8 mouse cellular contexts compared by ENCODE assay signal in genomic region chr5:115373441-115374203, GRCm38 (mm10). TPM values are rescaled to one million over a fixed set of nuclear protein-coding genes. Genes with fewer than 3 reads are reported as not detected.
DNase-seq lines count a peak whose midpoint lies in the region; ATAC-seq and TF ChIP-seq lines count a peak whose summit lies in the region.

No protein-coding gene starts in this region.

- H3K27ac ChIP-seq in heart, embryonic 13.5 days (replicated peaks): peak overlapping the region; percentile 58
- H3K27ac ChIP-seq in ES-E14 (ENCODE audit: insufficient read depth, low read depth, low read length, poor library complexity, severe bottlenecking): peak overlapping the region; percentile 61; the same call in 1 of the 2 replicates
- H3K27ac ChIP-seq in hindbrain, embryonic 11.5 days (ENCODE audit: low read depth, low read length): peak overlapping the region; percentile 86
- H3K27ac ChIP-seq in midbrain, embryonic 16.5 days (ENCODE audit: low read length): peak overlapping the region; percentile 54; the same call in 1 of the 2 replicates

- H3K4me2 ChIP-seq in heart, embryonic 13.5 days: peak overlapping the region; percentile 77
- H3K4me2 ChIP-seq in hindbrain, embryonic 11.5 days (replicated peaks; ENCODE audit: low read depth, low read length): peak overlapping the region; percentile 35
- H3K4me2 ChIP-seq in midbrain, embryonic 16.5 days (ENCODE audit: low read length): peak overlapping the region; percentile 63

- no peak for ATAC-seq in heart, embryonic 13.5 days (ENCODE audit: extremely low read depth, insufficient number of reproducible peaks, low FRiP score, low TSS enrichment)
- ATAC-seq in hindbrain, embryonic 11.5 days (ENCODE audit: low FRiP score): peak; percentile 90
- peak; percentile 66 for ATAC-seq in midbrain, embryonic 16.5 days
- ATAC-seq in monocyte, adult 5-6 weeks (replicated peaks; ENCODE audit: insufficient number of reproducible peaks, low FRiP score, low TSS enrichment, poor library complexity, severe bottlenecking): no peak

- H3K27me3 ChIP-seq in heart, embryonic 13.5 days (replicated peaks): peaks cover 23% of the 10 kb centered on the region; the same call in 1 of the 2 replicates
- no peaks in the 10 kb centered on the region for H3K27me3 ChIP-seq in hindbrain, embryonic 11.5 days (ENCODE audit: control insufficient read depth, insufficient read depth, low read length)
- no peaks in the 10 kb centered on the region for H3K27me3 ChIP-seq in midbrain, embryonic 16.5 days (ENCODE audit: control insufficient read depth, insufficient read depth, low read depth, low read length)

- WGBS in heart, embryonic 13.5 days: 19% methylated on average over 26 of the region's 26 CpGs
- WGBS in hindbrain, embryonic 11.5 days: 6% methylated on average over 26 of the region's 26 CpGs
- WGBS in midbrain, embryonic 16.5 days: 7% methylated on average over 26 of the region's 26 CpGs

- H3K9me3 ChIP-seq in heart, embryonic 13.5 days: no peaks in the 10 kb centered on the region
- H3K9me3 ChIP-seq in ES-E14 (ENCODE audit: control insufficient read depth, insufficient read depth, low read depth, low read length): no peaks in the 10 kb centered on the region
- H3K9me3 ChIP-seq in hindbrain, embryonic 11.5 days (ENCODE audit: control insufficient read depth, low read length): no peaks in the 10 kb centered on the region
- H3K9me3 ChIP-seq in midbrain, embryonic 16.5 days (replicated peaks; ENCODE audit: control insufficient read depth, low read length, poor library complexity, severe bottlenecking): no peaks in the 10 kb centered on the region

- DNase-seq in heart, adult 9 months (ENCODE audit: low spot score in 2 of 2): no peak
- peak; percentile 60 for DNase-seq in ES-E14 (ENCODE audit: low read depth, low spot score)
- peak; percentile 84 for DNase-seq in hindbrain, embryonic 11.5 days (ENCODE audit: low spot score)
- DNase-seq in c-Kit-positive CD71-positive TER-119-positive erythroid progenitor cells, embryonic 14.5 days (ENCODE audit: low spot score): no peak
- no peak for DNase-seq in thymus, postnatal 10 days (ENCODE audit: low spot score in 2 of 2)

- no peaks in the 10 kb centered on the region for H3K36me3 ChIP-seq in heart, embryonic 13.5 days
- H3K36me3 ChIP-seq in ES-E14 (ENCODE audit: control insufficient read depth, insufficient read depth, low read length, poor library complexity, severe bottlenecking): no peaks in the 10 kb centered on the region
- H3K36me3 ChIP-seq in hindbrain, embryonic 11.5 days (ENCODE audit: control insufficient read depth, insufficient read depth, low read length): no peaks in the 10 kb centered on the region
- no peaks in the 10 kb centered on the region for H3K36me3 ChIP-seq in midbrain, embryonic 16.5 days (ENCODE audit: control insufficient read depth, insufficient read depth, low read length)

- H3K9ac ChIP-seq in heart, embryonic 13.5 days: peak overlapping the region; percentile 83
- no peak overlapping the region; the same call in 1 of the 2 replicates for H3K9ac ChIP-seq in ES-E14 (ENCODE audit: insufficient read depth, low read depth, low read length, poor library complexity, severe bottlenecking)
- H3K9ac ChIP-seq in hindbrain, embryonic 11.5 days (ENCODE audit: low read depth, low read length): peak overlapping the region; percentile 36
- peak overlapping the region; percentile 57 for H3K9ac ChIP-seq in midbrain, embryonic 16.5 days (ENCODE audit: low read depth, low read length)

- peak overlapping the region; percentile 48 for H3K4me3 ChIP-seq in heart, embryonic 13.5 days
- peak overlapping the region; percentile 15 to 28; a peak in 2 of 4 replicates for H3K4me3 ChIP-seq in ES-E14 (ENCODE audit: insufficient read depth in 1 of 2, low read depth in 1 of 2, low read length in 2 of 2, poor library complexity in 1 of 2, severe bottlenecking in 1 of 2)
- peak overlapping the region; percentile 20; the same call in 1 of the 2 replicates for H3K4me3 ChIP-seq in hindbrain, embryonic 11.5 days (ENCODE audit: low read depth, low read length)
- H3K4me3 ChIP-seq in midbrain, embryonic 16.5 days (ENCODE audit: low read depth, low read length): peak overlapping the region; percentile 34

- peaks cover 9% of the 10 kb centered on the region; the same call in 1 of the 2 replicates for H3K4me1 ChIP-seq in heart, embryonic 13.5 days
- H3K4me1 ChIP-seq in ES-E14 (ENCODE audit: control insufficient read depth in 2 of 2, insufficient read depth in 2 of 2, low read length in 2 of 2, poor library complexity in 1 of 2): peaks cover 3 to 12% of the 10 kb centered on the region in 2 experiments; a peak in 3 of 4 replicates
- H3K4me1 ChIP-seq in hindbrain, embryonic 11.5 days (replicated peaks; ENCODE audit: control insufficient read depth, insufficient read depth, low read length): no peaks in the 10 kb centered on the region; the same call in 1 of the 2 replicates
- H3K4me1 ChIP-seq in midbrain, embryonic 16.5 days (ENCODE audit: control insufficient read depth, insufficient read depth, low read length): 0 out of 2 replicates have a peak, but pooled peaks cover 2% of the 10 kb centered on the region

- in situ Hi-C loops in ES-E14 (cut with MboI; ENCODE audit: low sequenced_read_pairs in 2 of 2, unreplicated experiment in 2 of 2): no loop called here

TF ChIP-seq in ES-E14, 5 proteins besides CTCF, POLR2A, EP300 and RAD21:
- TF ChIP-seq MAFK (IDR thresholded peaks at IDR 0.05; ENCODE audit: insufficient read depth, low read depth, low read length) (no peak), ZC3H11A (IDR thresholded peaks at IDR 0.05; ENCODE audit: borderline replicate concordance, low read depth, low read length) (no peak), HCFC1 (IDR thresholded peaks at IDR 0.05; ENCODE audit: borderline replicate concordance, insufficient read depth, low read length) (no peak), ZNF384 (IDR thresholded peaks at IDR 0.05; ENCODE audit: low read depth, low read length) (no peak), CHD2 (IDR thresholded peaks at IDR 0.05; ENCODE audit: low read depth, low read length) (no peak)
TF ChIP-seq in ES-E14: peak in this region for 0.

RNA-seq across cellular contexts. Expression of gene Cox6a1, which starts 24.8 kb away (rescaled TPM):
- 1,395 and 1,520 TPM in 2 replicates for polyA plus RNA-seq in heart, embryonic 13.5 days (2015; fragmentation: Nextera tagmentation; extraction: Ambion mirVana)
- total RNA-seq in ES-E14 (2012; rRNA removed): 936 and 1,706 TPM in 2 replicates
- 811 and 829 TPM in 2 replicates for polyA plus RNA-seq in hindbrain, embryonic 11.5 days (2014; fragmentation: Nextera tagmentation; extraction: Ambion mirVana)
- polyA plus RNA-seq in midbrain, embryonic 16.5 days (2015; fragmentation: Nextera tagmentation; extraction: Ambion mirVana): 1,007 and 1,008 TPM in 2 replicates
- total RNA-seq in monocyte, adult 5-6 weeks (2017): 55.6 to 79.0 TPM (median 64.1 TPM) in 3 replicates

RNA-seq across cellular contexts. Expression of gene Triap1, which starts 32.6 kb away (rescaled TPM):
- polyA plus RNA-seq in heart, embryonic 13.5 days (2015; fragmentation: Nextera tagmentation; extraction: Ambion mirVana): 40.2 and 42.4 TPM in 2 replicates
- 21.5 and 30.7 TPM in 2 replicates for total RNA-seq in ES-E14 (2012; rRNA removed)
- polyA plus RNA-seq in hindbrain, embryonic 11.5 days (2014; fragmentation: Nextera tagmentation; extraction: Ambion mirVana): 56.8 and 60.0 TPM in 2 replicates
- 47.9 and 52.6 TPM in 2 replicates for polyA plus RNA-seq in midbrain, embryonic 16.5 days (2015; fragmentation: Nextera tagmentation; extraction: Ambion mirVana)
- 16.4 to 23.1 TPM (median 22.2 TPM) in 3 replicates for total RNA-seq in monocyte, adult 5-6 weeks (2017)

RNA-seq across cellular contexts. Expression of gene Gatc, which starts 32.6 kb away (rescaled TPM):
- 22.0 and 22.8 TPM in 2 replicates for polyA plus RNA-seq in heart, embryonic 13.5 days (2015; fragmentation: Nextera tagmentation; extraction: Ambion mirVana)
- total RNA-seq in ES-E14 (2012; rRNA removed): 1.9 and 3.1 TPM in 2 replicates
- polyA plus RNA-seq in hindbrain, embryonic 11.5 days (2014; fragmentation: Nextera tagmentation; extraction: Ambion mirVana): 43.0 and 51.2 TPM in 2 replicates
- polyA plus RNA-seq in midbrain, embryonic 16.5 days (2015; fragmentation: Nextera tagmentation; extraction: Ambion mirVana): 37.8 and 43.5 TPM in 2 replicates
- total RNA-seq in monocyte, adult 5-6 weeks (2017): 4.9 to 7.6 TPM (median 5.8 TPM) in 3 replicates

RNA-seq across cellular contexts. Expression of gene Srsf9, which starts 46.6 kb away (rescaled TPM):
- 112 and 115 TPM in 2 replicates for polyA plus RNA-seq in heart, embryonic 13.5 days (2015; fragmentation: Nextera tagmentation; extraction: Ambion mirVana)
- 42.6 and 57.2 TPM in 2 replicates for total RNA-seq in ES-E14 (2012; rRNA removed)
- 305 and 320 TPM in 2 replicates for polyA plus RNA-seq in hindbrain, embryonic 11.5 days (2014; fragmentation: Nextera tagmentation; extraction: Ambion mirVana)
- polyA plus RNA-seq in midbrain, embryonic 16.5 days (2015; fragmentation: Nextera tagmentation; extraction: Ambion mirVana): 118 and 132 TPM in 2 replicates
- total RNA-seq in monocyte, adult 5-6 weeks (2017): 62.5 to 83.1 TPM (median 79.3 TPM) in 3 replicates

RNA-seq across cellular contexts. Expression of gene Msi1, which starts 55.8 kb away (rescaled TPM):
- 3.7 and 4.1 TPM in 2 replicates for polyA plus RNA-seq in heart, embryonic 13.5 days (2015; fragmentation: Nextera tagmentation; extraction: Ambion mirVana)
- total RNA-seq in ES-E14 (2012; rRNA removed): 5.6 and 9.0 TPM in 2 replicates
- 136 and 141 TPM in 2 replicates for polyA plus RNA-seq in hindbrain, embryonic 11.5 days (2014; fragmentation: Nextera tagmentation; extraction: Ambion mirVana)
- 47.9 and 53.7 TPM in 2 replicates for polyA plus RNA-seq in midbrain, embryonic 16.5 days (2015; fragmentation: Nextera tagmentation; extraction: Ambion mirVana)
- not detected in 3 replicates for total RNA-seq in monocyte, adult 5-6 weeks (2017)

Comparison
In these comparisons a context has a peak if more than half of its experiments do, and no peak if none do; other contexts are left out.
1. ATAC-seq: peak in hindbrain, embryonic 11.5 days (single experiment) and midbrain, embryonic 16.5 days (single experiment); none in heart, embryonic 13.5 days (single experiment) and monocyte, adult 5-6 weeks (single experiment).
2. DNase-seq: peak in ES-E14 (single experiment) and hindbrain, embryonic 11.5 days (single experiment); none in heart, adult 9 months (0 of 2), c-Kit-positive CD71-positive TER-119-positive erythroid progenitor cells, embryonic 14.5 days (single experiment) and thymus, postnatal 10 days (0 of 2).
3. Peak in every context shown above with its lines, with median percentiles within 50 percentile points of each other: H3K27ac ChIP-seq, H3K4me2 ChIP-seq and H3K4me3 ChIP-seq.